Mouse (Mus musculus): ENCODE results near the gene Itprip. TPM values are rescaled to one million over a fixed set of nuclear protein-coding genes. Genes with fewer than 3 reads are reported as not detected.
"Not testable (repeated sequence)": the region's sequence is repeated elsewhere in the genome, so short reads cannot be mapped to it uniquely, and the experiment has no call there.

The Itprip gene
- polyA plus RNA-seq, 1 experiment from 2014 or later, result 21.7 TPM

DNA sequence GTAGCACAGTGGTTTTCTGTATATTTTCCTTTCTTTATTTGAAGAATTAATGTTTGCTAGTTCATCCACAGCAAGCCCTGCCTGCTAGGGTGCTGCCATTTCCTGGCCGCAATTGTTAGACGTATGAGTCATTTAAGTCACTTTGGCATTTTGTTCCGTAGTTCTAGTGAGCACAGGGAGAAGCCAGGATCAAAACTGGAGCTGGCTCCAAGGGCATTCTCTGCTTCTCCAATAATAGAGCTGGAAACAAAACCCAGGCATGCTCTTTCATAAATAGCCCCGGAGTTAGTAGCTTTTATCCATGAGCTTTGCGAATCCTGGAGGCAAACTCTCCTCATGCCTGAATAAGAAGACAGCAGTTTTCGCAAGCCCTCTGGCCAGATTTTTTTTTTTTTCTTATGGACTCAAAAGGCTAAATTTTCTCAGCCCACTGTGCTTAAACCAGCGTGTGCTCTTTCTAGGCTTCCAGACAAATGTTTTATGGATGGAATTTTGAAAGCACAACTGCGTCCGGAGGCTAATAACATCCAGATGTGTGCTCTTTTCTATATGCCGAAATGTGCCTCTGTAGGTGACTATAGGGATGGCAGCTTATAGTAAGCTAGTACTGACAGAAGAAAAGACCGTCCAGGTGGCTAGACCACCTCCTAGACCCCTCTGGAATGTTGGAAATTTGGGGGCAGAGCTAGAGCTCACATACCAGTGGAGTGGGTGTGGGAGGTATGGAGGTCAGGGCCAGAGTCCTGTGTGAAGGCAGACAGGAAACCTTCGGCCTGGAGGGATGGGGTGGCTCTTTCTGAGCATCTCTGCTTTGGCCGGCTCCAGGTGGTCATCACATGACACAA is 64.9 kb downstream of the Itprip start:
- peaks cover 4% of the 10 kb centered on the region; the same call in 1 of the 2 replicates for H3K36me3 ChIP-seq
- H3K27ac ChIP-seq (replicated peaks), result peak overlapping the region; percentile 82
- H3K27me3 ChIP-seq (ENCODE audit: low read depth, poor library complexity, severe bottlenecking), result peaks cover 26% of the 10 kb centered on the region
- DNase-seq (ENCODE audit: low spot score), result no peak
- H3K4me3 ChIP-seq, result peak overlapping the region; percentile 70
- H3K4me1 ChIP-seq, result peaks cover 25% of the 10 kb centered on the region
- no peaks in the 10 kb centered on the region for H3K9me3 ChIP-seq (replicated peaks)
- 32% methylated on average over 13 of the region's 13 CpGs for whole genome bisulfite sequencing

DNA sequence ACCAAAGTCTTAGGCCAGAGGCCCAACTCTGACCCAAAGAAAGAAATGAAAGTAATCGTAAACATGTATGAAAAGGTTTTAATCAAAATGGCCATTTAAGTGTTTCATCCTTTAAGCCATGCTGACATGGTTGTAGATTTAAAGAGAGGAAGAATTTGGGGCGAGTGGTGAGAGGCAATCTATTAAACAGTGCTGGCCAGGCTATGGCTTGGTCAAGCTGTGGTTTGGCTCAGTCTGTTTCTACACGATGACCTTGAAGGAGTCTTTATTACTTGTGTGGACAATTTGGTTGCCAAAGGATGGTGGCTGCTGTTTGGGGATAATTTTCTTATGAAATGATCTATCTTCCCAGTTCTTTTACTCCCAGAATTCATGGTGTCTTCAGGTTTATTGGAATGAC is 66.0 kb downstream of the Itprip start:
- Histone ChIP-seq H3K4me3 (no peak overlapping the region), H3K36me3 (no peaks in the 10 kb centered on the region), H3K9me3 (replicated peaks) (no peaks in the 10 kb centered on the region), H3K4me1 (peaks cover 25% of the 10 kb centered on the region), H3K27ac (replicated peaks) (no peak overlapping the region), H3K27me3 (ENCODE audit: low read depth, poor library complexity, severe bottlenecking) (peaks cover 26% of the 10 kb centered on the region)
- no peak for DNase-seq (ENCODE audit: low spot score)
- 83% methylated on average over 3 of the region's 3 CpGs for WGBS

DNA sequence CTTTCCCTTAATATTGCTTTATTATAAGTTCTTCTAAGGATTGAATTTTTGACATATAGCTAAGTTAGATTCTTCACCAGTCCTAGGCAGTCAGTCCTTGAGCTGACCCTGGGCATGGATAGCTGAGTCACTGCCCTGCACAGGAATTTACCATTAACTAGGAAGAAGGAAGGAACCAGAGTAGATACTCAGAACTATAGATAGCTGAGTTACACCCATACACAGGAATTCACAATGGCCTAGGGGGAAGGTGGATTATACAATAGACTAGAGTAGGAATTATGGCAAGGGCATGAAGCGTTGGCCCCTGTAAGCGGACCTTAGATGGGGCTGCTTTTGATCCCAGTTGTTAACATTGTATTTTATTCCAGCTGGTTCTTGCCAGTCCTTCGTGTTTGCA is 67.0 kb downstream of the Itprip start:
- not testable (repeated sequence) for H3K9me3 ChIP-seq (replicated peaks); H3K36me3 ChIP-seq; H3K27ac ChIP-seq (replicated peaks); DNase-seq (ENCODE audit: low spot score); H3K4me3 ChIP-seq
- Histone ChIP-seq H3K4me1 (peaks cover 25% of the 10 kb centered on the region), H3K27me3 (ENCODE audit: low read depth, poor library complexity, severe bottlenecking) (peaks cover 26% of the 10 kb centered on the region)
- 88% methylated on average over 3 of the region's 3 CpGs for WGBS

DNA sequence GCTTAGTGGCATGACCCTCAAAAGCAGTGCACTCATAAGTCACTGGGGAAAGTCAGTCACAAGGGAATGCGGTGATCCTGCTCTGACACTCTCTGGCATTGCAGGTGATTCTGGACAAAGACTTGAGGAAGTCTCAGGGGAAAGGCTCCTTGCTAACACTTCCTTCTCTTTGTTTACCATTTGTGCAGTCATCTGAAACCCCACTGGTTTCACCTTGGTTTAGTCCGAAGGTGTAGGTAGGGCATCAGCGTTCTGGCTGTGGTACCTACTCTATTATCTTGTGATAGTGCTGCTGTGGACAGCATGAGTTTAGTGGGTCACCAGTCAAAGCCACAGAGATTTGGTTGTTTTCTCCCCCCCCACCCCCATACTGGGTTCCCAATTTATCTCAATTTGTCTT is 69.4 kb downstream of the Itprip start:
- no peak for DNase-seq (ENCODE audit: low spot score)
- H3K4me3 ChIP-seq, result no peak overlapping the region
- no peak overlapping the region for H3K27ac ChIP-seq (replicated peaks)
- no peaks in the 10 kb centered on the region for H3K9me3 ChIP-seq (replicated peaks)
- H3K4me1 ChIP-seq, result peaks cover 10% of the 10 kb centered on the region
- peaks cover 18% of the 10 kb centered on the region for H3K27me3 ChIP-seq (ENCODE audit: low read depth, poor library complexity, severe bottlenecking)
- H3K36me3 ChIP-seq, result no peaks in the 10 kb centered on the region
- WGBS, result 91% methylated on average over 3 of the region's 3 CpGs

Small RNA genes within 50 kb of the gene (microRNA-seq; reads per million reads assigned to microRNA genes)
- not detected for gene Gm22240

Other genes with a start within 250 kb of the Itprip start
- gene Col17a1, start 227.2 kb downstream of the Itprip start, polyA plus RNA-seq (2016; fragmentation: Nextera tagmentation; extraction: Ambion mirVana), result 0.17 and 0.31 TPM in 2 replicates
- gene Sfr1, start 187.6 kb downstream of the Itprip start, polyA plus RNA-seq (2016; fragmentation: Nextera tagmentation; extraction: Ambion mirVana), result 271 and 279 TPM in 2 replicates
- 78.1 and 92.2 TPM in 2 replicates for gene Gsto1, start 64.3 kb downstream of the Itprip start, polyA plus RNA-seq (2016; fragmentation: Nextera tagmentation; extraction: Ambion mirVana)
- gene Gsto2, start 53.8 kb downstream of the Itprip start, polyA plus RNA-seq (2016; fragmentation: Nextera tagmentation; extraction: Ambion mirVana), result 1.4 and 1.6 TPM in 2 replicates
- 0.06 and 0.09 TPM in 2 replicates for gene Cfap43, start within 50 bp of the Itprip start, polyA plus RNA-seq (2016; fragmentation: Nextera tagmentation; extraction: Ambion mirVana)
- 0.07 and 0.19 TPM in 2 replicates for gene Cfap58, start 18.4 kb upstream of the Itprip start, polyA plus RNA-seq (2016; fragmentation: Nextera tagmentation; extraction: Ambion mirVana)